Mouse (Mus musculus) limb, embryonic 11.5 days (tissue): Measurements from ENCODE around the gene Gigyf2. TPM values are rescaled to one million over a fixed set of nuclear protein-coding genes. Genes with fewer than 3 reads are reported as not detected.

Experiments
- ATAC-seq: fragments of 200-750 bp; cut with Nextera tagmentation; 2 replicates; pipeline ENCODE4 v1.8.0; 2017; ENCODE audit warnings: low read depth; ENCODE audit not compliant: insufficient number of reproducible peaks, low FRiP score, low TSS enrichment
- DNase-seq: peaks from one replicate; pipeline ENCODE4 v3.0.0-alpha.2; 2015; ENCODE audit warnings: low spot score
- H3K27ac ChIP-seq: fragments of 300-500 bp; sonication (generic); replicated peaks from 2 replicates; pipeline ENCODE4 v1.5.1; 2014; ENCODE audit warnings: low read depth, mild to moderate bottlenecking, low read length
- H3K27me3 ChIP-seq: fragments of 300-500 bp; sonication (generic); 2 replicates; pipeline ENCODE4 v1.6.1; 2014; ENCODE audit warnings: mild to moderate bottlenecking, low read length, mixed read lengths; ENCODE audit not compliant: control insufficient read depth, insufficient read depth
- H3K36me3 ChIP-seq: fragments of 300-500 bp; sonication (generic); 2 replicates; pipeline ENCODE4 v1.6.1; 2014; ENCODE audit warnings: mild to moderate bottlenecking, low read length, moderate library complexity, mixed read lengths; ENCODE audit not compliant: control insufficient read depth, insufficient read depth
- H3K4me1 ChIP-seq: fragments of 300-500 bp; sonication (generic); 2 replicates; pipeline ENCODE4 v1.6.1; 2014; ENCODE audit warnings: low read length, mixed read lengths; ENCODE audit not compliant: control insufficient read depth, insufficient read depth
- H3K4me2 ChIP-seq: fragments of 300-500 bp; sonication (generic); 2 replicates; pipeline ENCODE4 v1.6.1; 2014; ENCODE audit warnings: low read depth, mild to moderate bottlenecking, moderate library complexity; ENCODE audit not compliant: severe bottlenecking
- H3K4me3 ChIP-seq: fragments of 300-500 bp; sonication (generic); 2 replicates; pipeline ENCODE4 v1.5.1; 2014; ENCODE audit warnings: low read depth, low read length
- H3K9ac ChIP-seq: fragments of 300-500 bp; sonication (generic); 2 replicates; pipeline ENCODE4 v1.6.1; 2014; ENCODE audit warnings: mild to moderate bottlenecking, low read length
- H3K9me3 ChIP-seq: fragments of 300-500 bp; sonication (generic); 2 replicates; pipeline ENCODE4 v1.6.1; 2016; ENCODE audit warnings: low read length; ENCODE audit not compliant: control insufficient read depth
- WGBS: fragments of 180-500 bp; shearing (Covaris S2); extraction: QIAGEN DNeasy Blood & Tissue Kit; methylation state at CpG from one replicate; pipeline ENCODE4 v1.1.7; 2014; 5-methylcytosine and 5-hydroxymethylcytosine counted together
- polyA plus RNA-seq: library from polyadenylated mRNA; unstranded; fragments of >200 nt; fragmentation: Nextera tagmentation; extraction: Ambion mirVana; gene quantifications from 2 replicates; pipeline ENCODE4 v1.2.1, GENCODE M21; 2014

Gigyf2 gene
- polyA plus RNA-seq, 1 experiment from 2014 or later = 47.3 TPM

DNA sequence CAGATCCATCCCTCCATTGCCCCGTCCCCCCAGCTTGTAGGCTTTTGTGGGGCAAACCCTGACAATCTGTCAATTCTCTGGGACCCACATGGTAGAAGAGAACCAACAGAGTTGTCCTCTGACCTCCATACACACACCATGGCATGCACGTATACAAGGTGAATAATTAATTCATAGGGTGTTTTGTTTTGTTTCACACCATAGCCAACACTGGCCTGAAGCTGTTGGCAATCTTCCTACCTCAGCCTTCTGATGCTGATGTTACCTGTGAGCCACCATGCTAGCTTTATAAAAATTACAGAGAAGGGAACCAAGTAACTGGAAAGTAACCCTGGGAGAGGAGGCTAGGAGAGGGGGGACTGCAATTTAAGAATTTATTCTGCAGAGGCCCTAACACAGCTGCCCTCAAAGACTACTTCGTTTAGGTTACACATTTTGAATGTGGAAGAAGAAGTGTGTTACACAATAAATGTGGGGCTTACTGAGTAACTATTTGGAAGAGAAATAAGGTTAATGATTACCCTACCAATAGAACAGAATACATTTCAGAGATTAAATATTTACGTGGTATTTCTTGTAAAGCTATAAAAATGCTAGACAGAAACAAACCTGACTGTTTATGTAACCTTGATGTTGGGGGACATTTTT, 32.6 kb upstream of the Gigyf2 start:
- Histone ChIP-seq H3K4me1 (no peaks in the 10 kb centered on the region), H3K27ac (no peak overlapping the region), H3K36me3 (no peaks in the 10 kb centered on the region), H3K9me3 (no peaks in the 10 kb centered on the region), H3K9ac (no peak overlapping the region), H3K4me3 (no peak overlapping the region), H3K27me3 (no peaks in the 10 kb centered on the region), H3K4me2 (no peak overlapping the region)
- whole genome bisulfite sequencing = 80% methylated on average over 4 of the region's 4 CpGs
- ATAC-seq = no peak
- DNase-seq = no peak

DNA sequence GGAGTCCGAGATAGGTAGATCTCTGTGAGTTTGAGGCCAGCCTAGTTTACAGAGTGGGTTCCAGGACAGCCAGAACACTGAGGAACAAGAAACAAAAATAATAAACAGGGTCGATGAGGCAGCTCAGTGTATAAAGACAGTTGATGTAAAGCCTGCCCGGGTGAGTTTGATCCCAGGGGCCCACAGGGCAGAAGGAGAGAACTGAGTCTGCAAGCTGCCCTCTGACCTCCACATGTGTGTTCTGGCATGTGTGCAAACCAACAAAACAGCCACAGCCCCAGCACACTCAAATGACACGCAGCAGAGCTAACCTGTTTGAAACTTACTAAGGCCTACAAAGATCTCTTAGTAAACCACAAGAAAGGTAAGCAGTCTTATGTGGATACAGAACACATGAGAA, 31.8 kb upstream of the Gigyf2 start:
- 66% methylated on average over 4 of the region's 4 CpGs for WGBS
- no peak for ATAC-seq
- no peaks in the 10 kb centered on the region for H3K27me3 ChIP-seq

DNA sequence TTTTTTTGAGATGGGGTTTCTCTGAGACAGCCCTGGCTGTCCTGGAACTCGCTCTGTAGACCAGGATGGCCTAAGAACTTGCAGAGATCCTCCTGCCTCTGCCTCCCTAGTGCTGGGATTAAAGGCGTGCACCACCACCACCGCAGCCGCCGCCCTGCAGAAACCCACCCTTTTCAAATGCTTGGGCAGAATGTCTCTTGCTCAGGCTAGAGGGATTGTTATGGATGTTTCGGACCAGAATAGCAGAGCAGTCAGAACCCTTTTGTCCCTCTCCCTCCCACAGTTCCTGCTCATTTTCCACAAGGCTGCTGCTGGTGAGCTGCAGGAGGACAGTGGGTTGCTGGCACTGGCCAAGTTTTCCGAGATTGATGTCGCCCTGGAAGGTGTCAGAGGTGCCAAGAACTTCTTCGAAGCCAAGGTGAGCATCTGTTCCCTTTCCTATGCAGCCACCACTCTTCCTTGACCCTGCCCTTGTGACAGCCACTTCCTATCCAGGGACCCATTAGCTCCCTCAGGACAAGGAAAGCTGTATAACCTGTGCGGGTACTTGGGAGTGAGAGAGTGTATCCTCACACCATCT, 29.4 kb upstream of the Gigyf2 start:
- H3K4me3 ChIP-seq = no peak overlapping the region
- H3K4me1 ChIP-seq = no peaks in the 10 kb centered on the region
- no peak overlapping the region for H3K27ac ChIP-seq
- H3K4me2 ChIP-seq = no peak overlapping the region
- H3K9ac ChIP-seq = no peak overlapping the region
- H3K9me3 ChIP-seq = no peaks in the 10 kb centered on the region
- H3K27me3 ChIP-seq = no peaks in the 10 kb centered on the region
- DNase-seq = no peak
- no peaks in the 10 kb centered on the region for H3K36me3 ChIP-seq
- WGBS = 85% methylated on average over 10 of the region's 10 CpGs
- no peak for ATAC-seq

More for the DNA sequence above, 31.8 kb upstream of the Gigyf2 start:
- Histone ChIP-seq H3K36me3 (no peaks in the 10 kb centered on the region), H3K9me3 (no peaks in the 10 kb centered on the region), H3K9ac (no peak overlapping the region), H3K4me3 (no peak overlapping the region), H3K27ac (no peak overlapping the region), H3K4me1 (no peaks in the 10 kb centered on the region), H3K4me2 (no peak overlapping the region)
- DNase-seq = no peak

DNA sequence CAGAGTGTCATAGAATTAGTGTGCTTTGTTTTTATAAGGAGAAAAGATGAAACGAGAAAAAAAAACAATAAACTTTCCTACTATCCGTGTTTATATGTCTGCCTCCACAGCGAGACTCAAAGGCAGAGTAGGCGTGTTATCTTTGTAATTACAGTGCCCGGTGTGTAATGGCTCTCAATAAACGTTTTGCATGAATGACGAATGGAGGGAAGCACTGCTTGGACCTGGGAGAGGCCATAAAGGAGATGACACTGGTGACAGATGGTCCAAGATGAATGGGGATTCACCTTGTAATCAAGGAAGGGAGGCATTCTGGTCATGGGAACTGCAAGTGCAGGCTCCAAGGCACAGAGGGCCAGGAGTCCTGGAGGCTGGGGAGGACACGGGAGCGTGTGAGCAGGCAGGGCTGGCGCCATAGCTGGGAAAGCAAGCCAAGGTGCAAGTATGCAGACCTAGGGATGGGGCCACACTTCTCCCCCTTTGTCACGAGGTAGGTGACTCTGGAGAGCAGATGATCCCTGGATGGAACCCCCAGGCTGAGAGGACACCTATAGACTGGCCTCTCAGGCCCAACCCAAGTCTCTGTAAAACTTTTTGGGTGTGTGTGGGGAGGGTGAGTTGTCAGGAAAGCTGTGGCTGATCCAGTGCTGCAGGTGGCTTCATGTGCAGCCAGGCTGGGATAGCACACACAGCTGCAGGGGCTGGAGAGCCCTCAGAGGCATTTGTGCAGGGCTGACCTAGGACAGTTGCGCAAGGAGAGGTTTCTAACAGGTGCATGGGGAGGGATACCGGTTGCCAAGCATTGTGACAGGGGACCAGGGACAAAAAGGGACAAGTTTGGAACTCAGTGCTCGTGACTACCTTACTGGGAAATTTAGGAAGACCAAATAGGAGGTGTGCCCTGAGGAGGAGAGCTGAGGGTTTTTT, 26.2 kb upstream of the Gigyf2 start:
- H3K36me3 ChIP-seq = no peaks in the 10 kb centered on the region
- no peak for ATAC-seq
- H3K27me3 ChIP-seq = no peaks in the 10 kb centered on the region
- DNase-seq = no peak
- H3K4me3 ChIP-seq = no peak overlapping the region
- no peaks in the 10 kb centered on the region for H3K4me1 ChIP-seq
- no peak overlapping the region for H3K9ac ChIP-seq
- H3K4me2 ChIP-seq = no peak overlapping the region
- H3K9me3 ChIP-seq = no peaks in the 10 kb centered on the region
- 63% methylated on average over 14 of the region's 14 CpGs for WGBS
- no peak overlapping the region for H3K27ac ChIP-seq

DNA sequence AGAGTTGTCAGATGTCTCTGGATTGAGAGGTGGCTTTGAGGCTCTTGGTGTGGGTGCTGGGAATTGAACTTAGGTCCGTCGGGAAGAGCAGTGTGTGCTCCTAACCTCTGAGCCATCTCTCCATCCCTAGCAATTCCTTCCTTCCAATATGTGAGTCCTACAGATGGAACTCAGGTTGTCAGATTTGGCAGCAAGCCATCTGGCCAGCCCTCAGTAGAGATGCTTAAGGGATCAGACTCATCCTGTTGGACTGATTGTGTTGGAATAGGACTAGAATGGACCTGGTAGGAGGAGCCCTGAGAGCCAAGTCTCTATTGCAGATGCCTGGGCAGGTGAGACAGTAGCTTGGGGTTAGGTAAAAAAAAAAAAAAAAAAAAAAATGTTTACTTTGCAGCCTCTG, 24.8 kb upstream of the Gigyf2 start:
- no peak for ATAC-seq
- H3K9me3 ChIP-seq = no peaks in the 10 kb centered on the region
- no peak overlapping the region for H3K27ac ChIP-seq
- no peak for DNase-seq
- no peak overlapping the region for H3K4me2 ChIP-seq
- H3K4me1 ChIP-seq = no peaks in the 10 kb centered on the region
- H3K4me3 ChIP-seq = no peak overlapping the region
- H3K27me3 ChIP-seq = no peaks in the 10 kb centered on the region
- 93% methylated on average over 2 of the region's 2 CpGs for WGBS
- H3K9ac ChIP-seq = no peak overlapping the region
- no peaks in the 10 kb centered on the region for H3K36me3 ChIP-seq

DNA sequence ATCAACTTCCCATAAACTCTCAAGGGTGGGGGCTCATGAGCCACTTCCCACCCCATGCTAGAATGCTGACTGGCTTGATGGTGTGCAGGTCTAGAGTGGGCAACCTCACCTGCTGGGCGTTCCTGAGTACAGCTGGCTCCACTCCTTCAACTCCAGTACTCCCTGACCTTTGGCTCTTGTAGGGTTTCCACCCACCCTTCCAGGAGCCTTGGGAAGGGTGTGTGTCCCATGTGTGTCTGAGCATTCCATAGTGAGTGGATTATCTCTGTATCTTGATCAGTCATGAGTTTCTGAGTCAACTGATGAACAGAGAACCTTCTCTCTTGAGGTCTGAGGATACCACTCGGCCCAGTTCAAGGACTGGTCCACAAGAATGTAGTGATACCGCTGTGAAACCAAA, 17.8 kb upstream of the Gigyf2 start:
- ATAC-seq (no peak), DNase-seq (no peak)
- Histone ChIP-seq H3K27ac (no peak overlapping the region), H3K27me3 (no peaks in the 10 kb centered on the region), H3K4me2 (no peak overlapping the region), H3K9me3 (no peaks in the 10 kb centered on the region), H3K36me3 (no peaks in the 10 kb centered on the region), H3K9ac (no peak overlapping the region), H3K4me1 (no peaks in the 10 kb centered on the region), H3K4me3 (no peak overlapping the region)
- WGBS = 90% methylated on average over 3 of the region's 3 CpGs

DNA sequence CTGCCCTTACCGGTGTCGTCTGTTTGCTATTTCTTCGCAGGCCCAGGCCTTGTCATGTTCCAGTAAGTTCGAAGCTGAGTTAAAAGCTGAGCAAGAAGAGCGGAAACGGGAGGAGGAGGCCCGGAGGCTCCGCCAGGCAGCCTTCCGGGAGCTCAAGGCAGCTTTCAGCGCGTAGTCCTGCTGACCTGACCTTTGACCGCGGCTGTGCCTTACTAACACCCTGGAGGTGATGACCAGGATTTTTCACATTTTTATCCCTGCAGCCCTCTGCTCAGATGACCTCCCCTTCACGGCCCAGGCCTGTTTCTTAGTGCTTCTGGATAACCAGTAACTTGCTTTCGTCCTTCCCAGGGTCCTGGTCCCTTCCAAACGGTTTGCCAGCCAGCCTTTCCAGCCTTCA, 17.2 kb upstream of the Gigyf2 start:
- Histone ChIP-seq H3K9me3 (no peaks in the 10 kb centered on the region), H3K36me3 (no peaks in the 10 kb centered on the region), H3K4me2 (no peak overlapping the region), H3K9ac (no peak overlapping the region), H3K27me3 (no peaks in the 10 kb centered on the region), H3K27ac (no peak overlapping the region), H3K4me3 (no peak overlapping the region), H3K4me1 (no peaks in the 10 kb centered on the region)
- ATAC-seq = no peak
- WGBS = 85% methylated on average over 16 of the region's 16 CpGs
- no peak for DNase-seq

DNA sequence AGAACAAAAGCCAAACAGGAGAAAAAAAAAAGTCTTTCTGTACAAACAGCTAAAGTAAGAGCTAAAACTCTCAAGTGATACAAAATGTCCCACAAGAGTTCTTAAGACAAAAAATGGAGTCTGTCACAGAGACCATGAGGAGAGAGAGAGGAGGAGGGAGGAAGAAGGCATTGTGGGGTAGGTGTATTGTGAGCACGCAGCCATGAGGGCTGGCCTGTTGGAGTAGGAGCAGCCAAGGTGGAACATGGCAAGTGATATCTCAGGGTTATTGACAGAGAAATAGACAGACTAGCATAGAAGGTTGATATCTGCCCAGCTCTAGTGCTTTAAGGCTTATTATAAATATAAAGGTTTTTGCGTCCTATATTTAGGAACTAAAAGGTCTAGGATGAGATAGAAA, 14.1 kb upstream of the Gigyf2 start:
- H3K4me2 ChIP-seq = no peak overlapping the region
- WGBS = 83% methylated on average over 2 of the region's 2 CpGs
- H3K9me3 ChIP-seq = no peaks in the 10 kb centered on the region
- H3K4me1 ChIP-seq = no peaks in the 10 kb centered on the region
- no peaks in the 10 kb centered on the region for H3K36me3 ChIP-seq
- no peak overlapping the region for H3K27ac ChIP-seq
- no peak overlapping the region for H3K9ac ChIP-seq
- H3K4me3 ChIP-seq = no peak overlapping the region
- H3K27me3 ChIP-seq = no peaks in the 10 kb centered on the region
- ATAC-seq (no peak), DNase-seq (no peak)
